Mouse (Mus musculus) kidney, postnatal 0 days (tissue): ENCODE data around the gene Pdss2. TPM values are rescaled to one million over a fixed set of nuclear protein-coding genes. Genes with fewer than 3 reads are reported as not detected.

Source experiments
- ATAC-seq: fragments of 200-750 bp; cut with Nextera tagmentation; replicated peaks from 2 replicates; pipeline ENCODE4 v1.8.0; 2017; ENCODE audit warnings: low read depth, moderate number of reproducible peaks, moderate TSS enrichment, moderate library complexity; ENCODE audit not compliant: low FRiP score
- DNase-seq: peaks from one replicate; pipeline ENCODE4 v3.0.0-alpha.2; 2016; ENCODE audit warnings: low spot score
- H3K27ac ChIP-seq: fragments of 300-500 bp; sonication (generic); 2 replicates; pipeline ENCODE4 v1.5.1; 2014; ENCODE audit warnings: mild to moderate bottlenecking
- H3K27me3 ChIP-seq: fragments of 300-500 bp; sonication (generic); 2 replicates; pipeline ENCODE4 v1.6.1; 2014; ENCODE audit warnings: low read length, mixed read lengths; ENCODE audit not compliant: insufficient read depth
- H3K36me3 ChIP-seq: fragments of 300-500 bp; sonication (generic); 2 replicates; pipeline ENCODE4 v1.6.1; 2014; ENCODE audit warnings: low read length, mixed read lengths; ENCODE audit not compliant: insufficient read depth
- H3K4me1 ChIP-seq: fragments of 300-500 bp; sonication (generic); replicated peaks from 2 replicates; pipeline ENCODE4 v1.6.1; 2014; ENCODE audit warnings: antibody characterized with exemption, low read length, mixed read lengths; ENCODE audit not compliant: insufficient read depth
- H3K4me2 ChIP-seq: fragments of 300-500 bp; sonication (generic); 2 replicates; pipeline ENCODE4 v1.6.1; 2014; ENCODE audit warnings: mild to moderate bottlenecking, low read length, moderate library complexity, mixed read lengths
- H3K4me3 ChIP-seq: fragments of 300-500 bp; sonication (generic); replicated peaks from 2 replicates; pipeline ENCODE4 v1.5.1; 2014; ENCODE audit warnings: low read depth, low read length
- H3K9ac ChIP-seq: fragments of 300-500 bp; sonication (generic); 2 replicates; pipeline ENCODE4 v1.6.1; 2014; ENCODE audit warnings: low read depth, low read length
- H3K9me3 ChIP-seq: fragments of 300-500 bp; sonication (generic); replicated peaks from 2 replicates; pipeline ENCODE4 v1.6.1; 2016; ENCODE audit warnings: low read length, inconsistent platforms, mixed read lengths
- CTCF ChIP-seq: IDR thresholded peaks from 2 replicates; pipeline ENCODE4 v1.5.1; 2016; ENCODE audit warnings: antibody characterized with exemption, low read depth, mild to moderate bottlenecking, moderate library complexity
- whole genome bisulfite sequencing: fragments of 180-500 bp; shearing (Covaris S2); extraction: QIAGEN DNeasy Blood & Tissue Kit; methylation state at CpG from one replicate; pipeline ENCODE4 v1.1.7; 2014; 5-methylcytosine and 5-hydroxymethylcytosine counted together
- polyA plus RNA-seq: library from polyadenylated mRNA; unstranded; fragments of >200 nt; fragmentation: Nextera tagmentation; extraction: Ambion mirVana; gene quantifications from 2 replicates; pipeline ENCODE4 v1.2.1, GENCODE M21; 2015

The Pdss2 gene
- polyA plus RNA-seq, 1 experiment from 2014 or later: 13.7 TPM

DNA sequence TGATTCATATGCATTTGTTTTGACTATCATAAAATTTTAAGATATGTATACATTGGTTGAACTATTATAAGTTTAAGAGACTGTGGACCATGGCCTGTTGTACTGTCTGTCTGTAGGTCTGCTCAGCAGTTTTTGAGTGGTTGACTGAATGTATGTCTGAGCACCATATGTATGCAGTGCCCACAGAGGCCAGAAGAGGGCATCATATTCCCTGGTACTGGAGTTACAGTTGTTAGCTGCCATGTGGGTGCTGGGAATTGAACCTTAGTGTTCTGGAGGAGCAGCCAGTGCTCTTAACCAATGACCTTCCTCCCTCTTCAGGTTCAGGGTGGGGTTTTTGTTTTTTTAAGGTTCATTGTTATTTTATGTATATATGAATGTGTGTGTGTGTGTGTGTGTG lies 93.9 kb downstream of the Pdss2 start:
- ATAC-seq (no peak), DNase-seq (no peak)
- Histone ChIP-seq H3K4me3 (no peak overlapping the region), H3K27me3 (no peaks in the 10 kb centered on the region), H3K4me2 (no peak overlapping the region), H3K27ac (no peak overlapping the region), H3K36me3 (no peaks in the 10 kb centered on the region), H3K9ac (no peak overlapping the region), H3K4me1 (no peaks in the 10 kb centered on the region), H3K9me3 (no peaks in the 10 kb centered on the region)
- TF ChIP-seq CTCF: peak; percentile 38

DNA sequence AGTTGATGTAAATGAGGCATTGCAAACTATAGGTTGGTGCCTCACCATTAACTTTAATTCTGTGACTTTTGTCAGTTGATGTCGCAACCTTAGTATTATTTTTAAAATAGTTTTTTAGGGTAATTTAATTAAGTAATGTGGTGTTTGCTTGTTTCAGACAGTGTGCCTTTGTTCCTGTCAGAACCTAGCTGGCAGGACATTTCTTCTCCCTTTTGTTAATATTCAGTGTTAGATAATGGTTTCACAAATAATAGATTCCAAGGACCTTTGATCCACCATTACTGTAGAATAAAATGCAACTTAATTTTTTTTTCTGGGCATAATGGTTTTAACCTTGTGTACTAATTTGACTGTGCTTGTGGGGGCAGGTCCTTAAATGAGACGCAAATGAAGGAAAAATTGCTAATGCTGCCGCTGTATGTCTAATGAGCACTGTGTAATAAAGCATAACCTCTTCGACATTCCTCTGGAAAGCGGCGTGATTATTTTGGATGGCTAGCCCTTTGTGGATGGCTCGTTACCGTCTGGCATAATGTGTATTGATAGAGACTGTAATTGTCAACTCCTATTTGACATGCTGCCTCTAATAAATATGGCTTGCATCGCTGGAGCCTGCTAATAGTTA lies 96.2 kb downstream of the Pdss2 start:
- H3K27me3 ChIP-seq: no peaks in the 10 kb centered on the region
- no peak for ATAC-seq
- no peak overlapping the region for H3K9ac ChIP-seq
- H3K4me3 ChIP-seq: no peak overlapping the region
- no peaks in the 10 kb centered on the region for H3K9me3 ChIP-seq
- TF ChIP-seq CTCF: no peak
- no peak overlapping the region for H3K27ac ChIP-seq
- WGBS: 78% methylated on average over 9 of the region's 9 CpGs
- no peak overlapping the region for H3K4me2 ChIP-seq
- no peaks in the 10 kb centered on the region for H3K36me3 ChIP-seq
- DNase-seq: no peak
- no peaks in the 10 kb centered on the region for H3K4me1 ChIP-seq

DNA sequence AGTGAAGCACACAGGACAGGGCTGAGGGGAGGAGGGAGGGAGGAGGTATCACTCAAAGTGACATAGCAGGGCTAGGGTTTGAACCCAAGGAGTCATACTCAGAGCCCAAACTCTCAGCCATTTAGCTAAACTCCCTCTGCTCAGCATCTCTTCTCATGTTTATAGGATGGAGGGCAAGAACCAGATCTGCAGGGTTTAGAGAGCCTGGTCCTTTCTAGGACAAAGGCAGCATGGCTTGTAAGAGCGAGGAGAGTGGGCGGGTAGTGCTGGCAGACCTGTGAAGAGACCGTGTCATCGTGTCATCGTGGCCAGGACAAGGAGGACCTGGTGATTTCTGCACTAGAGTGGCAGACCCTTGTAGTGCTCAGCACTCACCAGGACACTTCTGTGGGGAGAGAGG lies 99.7 kb downstream of the Pdss2 start:
- Histone ChIP-seq H3K9ac (no peak overlapping the region), H3K27me3 (no peaks in the 10 kb centered on the region), H3K4me3 (no peak overlapping the region), H3K36me3 (no peaks in the 10 kb centered on the region), H3K27ac (no peak overlapping the region), H3K9me3 (no peaks in the 10 kb centered on the region), H3K4me1 (no peaks in the 10 kb centered on the region), H3K4me2 (no peak overlapping the region)
- TF ChIP-seq CTCF: no peak
- ATAC-seq (no peak), DNase-seq (no peak)
- WGBS: 93% methylated on average over 5 of the region's 5 CpGs

DNA sequence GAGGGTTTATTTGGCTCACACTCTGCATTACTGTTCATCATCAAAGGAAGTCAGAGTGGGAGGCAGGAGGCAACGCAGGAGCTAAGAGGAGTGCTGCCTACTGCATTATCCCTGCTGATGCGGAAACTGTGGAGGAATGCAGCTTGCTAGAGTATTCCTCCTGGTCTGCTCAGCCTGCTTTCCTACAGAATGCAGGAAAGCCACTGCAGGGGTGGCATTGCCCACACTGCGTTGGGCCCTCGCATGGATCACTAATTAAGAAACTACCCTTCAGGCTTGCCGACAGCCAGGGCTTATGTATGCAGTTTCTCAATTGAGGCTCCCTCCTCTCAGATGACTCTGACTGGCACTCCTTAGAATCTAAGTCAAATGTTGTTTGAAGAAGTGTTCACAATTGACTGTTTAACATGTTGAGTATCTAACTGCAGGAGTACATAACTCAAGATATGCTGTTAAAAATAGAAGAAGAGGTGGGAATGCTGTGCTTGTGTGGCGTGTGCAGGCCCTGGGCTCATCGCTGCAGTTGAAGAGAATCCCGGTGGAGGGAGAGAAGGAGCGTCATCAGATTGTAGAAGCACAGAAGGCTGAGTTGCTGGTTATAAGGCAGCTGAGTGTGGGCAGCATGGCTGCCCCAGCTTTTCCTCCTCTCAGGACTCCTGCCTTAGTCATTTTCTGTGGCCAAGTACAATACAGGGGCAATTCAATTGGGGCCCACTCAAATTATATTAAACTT lies 101.3 kb downstream of the Pdss2 start:
- Histone ChIP-seq H3K4me2 (no peak overlapping the region), H3K4me3 (no peak overlapping the region), H3K4me1 (no peaks in the 10 kb centered on the region), H3K27ac (no peak overlapping the region), H3K9ac (no peak overlapping the region), H3K9me3 (no peaks in the 10 kb centered on the region), H3K27me3 (no peaks in the 10 kb centered on the region), H3K36me3 (no peaks in the 10 kb centered on the region)
- no peak for TF ChIP-seq CTCF
- ATAC-seq (no peak), DNase-seq (no peak)
- 68% methylated on average over 9 of the region's 9 CpGs for WGBS

DNA sequence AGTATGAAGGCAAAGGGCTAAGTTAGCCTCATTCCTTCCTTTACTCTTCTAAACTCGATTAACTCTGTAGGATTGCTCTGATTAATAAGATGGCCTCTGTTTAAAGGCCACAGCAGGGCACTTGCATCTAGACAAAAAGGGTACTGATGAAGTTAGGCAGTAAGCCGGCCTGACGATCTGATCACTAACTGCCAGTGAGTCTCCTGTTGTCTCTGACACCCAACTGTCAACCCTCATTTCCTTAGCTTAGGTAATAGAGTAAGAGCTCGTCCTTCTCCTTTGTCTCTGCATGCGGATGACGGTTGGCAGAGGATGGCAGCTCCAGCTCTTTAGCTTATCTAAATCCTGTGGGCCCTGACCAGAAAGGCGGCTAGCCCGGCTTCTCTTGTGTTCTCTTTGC lies 102.1 kb downstream of the Pdss2 start:
- no peak overlapping the region for H3K4me2 ChIP-seq
- no peaks in the 10 kb centered on the region for H3K27me3 ChIP-seq
- H3K9ac ChIP-seq: no peak overlapping the region
- no peak overlapping the region for H3K27ac ChIP-seq
- no peak overlapping the region for H3K4me3 ChIP-seq
- H3K36me3 ChIP-seq: no peaks in the 10 kb centered on the region
- WGBS: 82% methylated on average over 8 of the region's 8 CpGs
- H3K4me1 ChIP-seq: no peaks in the 10 kb centered on the region
- no peaks in the 10 kb centered on the region for H3K9me3 ChIP-seq
- TF ChIP-seq CTCF: no peak
- DNase-seq (no peak), ATAC-seq (no peak)

- no peaks in the 10 kb centered on the region for H3K27me3 ChIP-seq
- no peaks in the 10 kb centered on the region for H3K36me3 ChIP-seq
- TF ChIP-seq CTCF: no peak
- H3K4me2 ChIP-seq: no peak overlapping the region
- DNase-seq: no peak
- WGBS: 97% methylated on average over 5 of the region's 5 CpGs
- 0 out of 2 replicates have a peak, but pooled peaks cover 11% of the 10 kb centered on the region for H3K4me1 ChIP-seq
- H3K9me3 ChIP-seq: no peaks in the 10 kb centered on the region
- H3K9ac ChIP-seq: no peak overlapping the region
- H3K27ac ChIP-seq: no peak overlapping the region
- no peak for ATAC-seq
- no peak overlapping the region for H3K4me3 ChIP-seq
These were observed 108.5 kb downstream of the Pdss2 start for GRCm38 (mm10) chr10:43329813-43330212.
